Mouse (Mus musculus) kidney, embryonic 15.5 days (tissue): ENCODE results near the gene Rnaseh1. TPM values are rescaled to one million over a fixed set of nuclear protein-coding genes. Genes with fewer than 3 reads are reported as not detected.

ENCODE experiments used
- ATAC-seq: fragments of 200-750 bp; cut with Nextera tagmentation; replicated peaks from 2 replicates; pipeline ENCODE4 v1.8.0; 2017; ENCODE audit warnings: moderate TSS enrichment; ENCODE audit not compliant: low FRiP score
- H3K27ac ChIP-seq: fragments of 300-500 bp; sonication (generic); 2 replicates; pipeline ENCODE4 v1.5.1; 2015; ENCODE audit warnings: mild to moderate bottlenecking, inconsistent platforms
- H3K27me3 ChIP-seq: fragments of 300-500 bp; sonication (generic); 2 replicates; pipeline ENCODE4 v1.6.1; 2015; ENCODE audit warnings: inconsistent platforms
- H3K36me3 ChIP-seq: fragments of 300-500 bp; sonication (generic); 2 replicates; pipeline ENCODE4 v1.6.1; 2015; ENCODE audit warnings: inconsistent platforms
- H3K4me1 ChIP-seq: fragments of 300-500 bp; sonication (generic); 2 replicates; pipeline ENCODE4 v1.6.1; 2015; ENCODE audit warnings: inconsistent platforms
- H3K4me2 ChIP-seq: fragments of 300-500 bp; sonication (generic); 2 replicates; pipeline ENCODE4 v1.6.1; 2015; ENCODE audit warnings: moderate library complexity, mild to moderate bottlenecking, inconsistent platforms
- H3K4me3 ChIP-seq: fragments of 300-500 bp; sonication (generic); replicated peaks from 2 replicates; pipeline ENCODE4 v1.5.1; 2015; ENCODE audit warnings: mild to moderate bottlenecking, inconsistent platforms
- H3K9ac ChIP-seq: fragments of 300-500 bp; sonication (generic); 2 replicates; pipeline ENCODE4 v1.6.1; 2015; ENCODE audit warnings: mild to moderate bottlenecking, inconsistent platforms
- H3K9me3 ChIP-seq: fragments of 300-500 bp; sonication (generic); replicated peaks from 2 replicates; pipeline ENCODE4 v1.6.1; 2016; ENCODE audit warnings: inconsistent platforms
- WGBS: fragments of 180-500 bp; shearing (Covaris S2); methylation state at CpG from one replicate; pipeline ENCODE4 v1.1.7; 2015; ENCODE audit warnings: mixed read lengths; 5-methylcytosine and 5-hydroxymethylcytosine counted together
- microRNA-seq: library from miRNA; unstranded; fragments of <30 nt; microRNA quantifications from one replicate; pipeline ENCODE4, GENCODE M21; 2016
- polyA plus RNA-seq: library from polyadenylated mRNA; unstranded; fragments of >200 nt; fragmentation: Nextera tagmentation; extraction: Ambion mirVana; gene quantifications from 2 replicates; pipeline ENCODE4 v1.2.1, GENCODE M21; 2015

The Rnaseh1 gene
- polyA plus RNA-seq, 1 experiment from 2014 or later, result 34.2 TPM

GRCm38 (mm10) chr12:28699656-28700055 is 50.3 kb downstream of the Rnaseh1 start:
- no peak overlapping the region; the same call in 1 of the 2 replicates for H3K27ac ChIP-seq
- ATAC-seq, result no peak
- 9% methylated on average over 6 of the region's 6 CpGs for WGBS

GRCm38 (mm10) chr12:28700101-28700511 is 50.7 kb downstream of the Rnaseh1 start:
- 32% methylated on average over 3 of the region's 3 CpGs for WGBS
- Histone ChIP-seq H3K4me1 (peaks cover 25% of the 10 kb centered on the region), H3K4me3 (no peak overlapping the region), H3K36me3 (peaks cover 24% of the 10 kb centered on the region), H3K9me3 (no peaks in the 10 kb centered on the region), H3K27me3 (no peaks in the 10 kb centered on the region), H3K9ac (no peak overlapping the region), H3K27ac (peak overlapping the region; percentile 19), H3K4me2 (no peak overlapping the region)
- no peak for ATAC-seq

More at GRCm38 (mm10) chr12:28699656-28700055, 50.3 kb downstream of the Rnaseh1 start:
- no peak overlapping the region for H3K4me3 ChIP-seq
- H3K4me2 ChIP-seq, result no peak overlapping the region
- H3K4me1 ChIP-seq, result peaks cover 20% of the 10 kb centered on the region
- no peak overlapping the region for H3K9ac ChIP-seq
- H3K27me3 ChIP-seq, result no peaks in the 10 kb centered on the region
- peaks cover 28% of the 10 kb centered on the region for H3K36me3 ChIP-seq
- no peaks in the 10 kb centered on the region for H3K9me3 ChIP-seq

- H3K27me3 ChIP-seq, result no peaks in the 10 kb centered on the region
- no peak overlapping the region for H3K4me2 ChIP-seq
- peaks cover 20% of the 10 kb centered on the region for H3K36me3 ChIP-seq
- H3K4me3 ChIP-seq, result no peak overlapping the region
- H3K27ac ChIP-seq, result no peak overlapping the region
- peaks cover 28% of the 10 kb centered on the region for H3K4me1 ChIP-seq
- no peaks in the 10 kb centered on the region for H3K9me3 ChIP-seq
- ATAC-seq, result 0 out of 2 replicates have a peak, but pooled peaks have one; percentile 7
- no peak overlapping the region for H3K9ac ChIP-seq
- WGBS, result 73% methylated on average over 19 of the region's 19 CpGs
These were observed 51.2 kb downstream of the Rnaseh1 start for GRCm38 (mm10) chr12:28700561-28701025.

- H3K27ac ChIP-seq, result no peak overlapping the region
- no peaks in the 10 kb centered on the region for H3K9me3 ChIP-seq
- peaks cover 14% of the 10 kb centered on the region for H3K36me3 ChIP-seq
- H3K9ac ChIP-seq, result no peak overlapping the region
- no peak for ATAC-seq
- H3K4me2 ChIP-seq, result no peak overlapping the region
- no peaks in the 10 kb centered on the region for H3K27me3 ChIP-seq
- peaks cover 28% of the 10 kb centered on the region for H3K4me1 ChIP-seq
- WGBS, result 77% methylated on average over 11 of the region's 11 CpGs
- no peak overlapping the region for H3K4me3 ChIP-seq
These were observed 51.9 kb downstream of the Rnaseh1 start for GRCm38 (mm10) chr12:28701302-28701701.

- peaks cover 24% of the 10 kb centered on the region for H3K4me1 ChIP-seq
- H3K4me3 ChIP-seq, result no peak overlapping the region
- H3K27me3 ChIP-seq, result no peaks in the 10 kb centered on the region
- ATAC-seq, result peak; percentile 37; the same call in 1 of the 2 replicates
- H3K9me3 ChIP-seq, result no peaks in the 10 kb centered on the region
- H3K4me2 ChIP-seq, result peak overlapping the region; percentile 27; the same call in 1 of the 2 replicates
- H3K36me3 ChIP-seq, result peaks cover 21% of the 10 kb centered on the region
- peak overlapping the region; percentile 27; the same call in 1 of the 2 replicates for H3K27ac ChIP-seq
- WGBS, result 9% methylated on average over 12 of the region's 12 CpGs
- 0 out of 2 replicates have a peak overlapping the region, but pooled peaks have one; percentile 10 for H3K9ac ChIP-seq
These were observed 55.0 kb downstream of the Rnaseh1 start for GRCm38 (mm10) chr12:28704381-28704780.

GRCm38 (mm10) chr12:28705204-28705603 is 55.8 kb downstream of the Rnaseh1 start:
- ATAC-seq, result no peak
- Histone ChIP-seq H3K9ac (no peak overlapping the region), H3K4me2 (no peak overlapping the region), H3K4me1 (peaks cover 21% of the 10 kb centered on the region), H3K4me3 (no peak overlapping the region), H3K36me3 (peaks cover 30% of the 10 kb centered on the region), H3K27ac (no peak overlapping the region), H3K27me3 (no peaks in the 10 kb centered on the region), H3K9me3 (no peaks in the 10 kb centered on the region)
- 82% methylated on average over 6 of the region's 6 CpGs for WGBS

GRCm38 (mm10) chr12:28708154-28708553 is 58.8 kb downstream of the Rnaseh1 start:
- ATAC-seq, result no peak
- H3K27me3 ChIP-seq, result no peaks in the 10 kb centered on the region
- 73% methylated on average over 4 of the region's 4 CpGs for WGBS

More at GRCm38 (mm10) chr12:28708154-28708553, 58.8 kb downstream of the Rnaseh1 start:
- Histone ChIP-seq H3K27ac (no peak overlapping the region), H3K9me3 (no peaks in the 10 kb centered on the region), H3K36me3 (peaks cover 50% of the 10 kb centered on the region), H3K9ac (no peak overlapping the region), H3K4me1 (peaks cover 15% of the 10 kb centered on the region), H3K4me2 (no peak overlapping the region), H3K4me3 (no peak overlapping the region)

Small RNA genes within 50 kb of the gene (microRNA-seq; reads per million reads assigned to microRNA genes)
- gene Mir6937, result not detected

Other genes with a start within 250 kb of the Rnaseh1 start
- 0.12 TPM in 1 of 2 replicates, not detected in the other for gene Dcdc2c, start 97.2 kb upstream of the Rnaseh1 start, polyA plus RNA-seq
- gene Allc, start 67.1 kb upstream of the Rnaseh1 start, polyA plus RNA-seq, result not detected in 2 replicates
- gene Colec11, start 26.2 kb upstream of the Rnaseh1 start, polyA plus RNA-seq, result 3.3 and 4.8 TPM in 2 replicates
- gene Rps7, start 13.6 kb upstream of the Rnaseh1 start, polyA plus RNA-seq, result 680 and 816 TPM in 2 replicates
- gene Adi1, start 25.6 kb downstream of the Rnaseh1 start, polyA plus RNA-seq, result 85.3 and 90.4 TPM in 2 replicates
- gene Trappc12, start 100.9 kb downstream of the Rnaseh1 start, polyA plus RNA-seq, result 38.6 and 42.5 TPM in 2 replicates
- 33.9 and 36.6 TPM in 2 replicates for gene Eipr1, start 102.2 kb downstream of the Rnaseh1 start, polyA plus RNA-seq